Mouse (Mus musculus): ENCODE results near the gene Ric3. TPM values are rescaled to one million over a fixed set of nuclear protein-coding genes. Genes with fewer than 3 reads are reported as not detected.

Ric3 gene
- total RNA-seq, 2 experiments from 2014 or later, result 0.87 to 0.97 TPM

DNA sequence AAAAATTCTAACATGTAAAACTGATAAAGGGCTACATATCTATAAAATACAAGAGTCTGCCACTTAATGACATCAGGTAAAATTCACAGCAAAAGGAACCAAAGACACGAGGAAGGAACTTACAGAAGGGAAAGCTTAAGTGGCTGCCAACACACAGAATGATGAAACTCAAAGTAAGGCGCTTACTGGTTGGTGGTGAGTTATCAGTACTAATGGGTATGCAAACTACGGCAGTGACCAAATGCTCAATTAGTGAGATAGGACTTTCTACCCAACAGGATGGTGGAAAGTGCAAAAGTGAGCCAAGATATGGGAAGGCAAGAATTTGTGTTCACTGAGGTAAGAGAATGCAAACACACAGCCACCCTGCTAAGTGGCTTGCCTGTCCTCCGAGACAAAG lies 23.6 kb downstream of the Ric3 start:
- no peak for DNase-seq
- intact Hi-C loops (cut with DNase I), result no loop called here

DNA sequence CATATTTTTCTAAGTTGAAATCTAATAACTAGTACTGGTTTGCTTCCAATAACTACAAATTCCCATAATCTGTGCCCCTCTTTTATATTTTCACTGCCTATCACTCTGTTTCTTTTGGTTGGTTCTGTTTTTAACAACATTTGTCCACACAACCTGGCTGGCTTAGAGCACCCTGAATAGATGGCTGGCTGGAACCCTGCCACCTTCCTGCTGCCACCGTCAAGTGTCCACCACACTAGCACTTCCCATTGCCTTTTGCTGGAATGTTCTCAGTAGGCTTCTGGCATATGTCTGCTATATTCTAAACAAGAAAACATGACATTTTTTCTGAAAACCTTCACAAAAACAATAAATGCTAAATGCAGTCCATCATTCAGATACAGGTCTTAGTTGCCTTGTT lies 32.3 kb downstream of the Ric3 start:
- DNase-seq, result no peak
- intact Hi-C loops (cut with DNase I), result no loop called here

DNA sequence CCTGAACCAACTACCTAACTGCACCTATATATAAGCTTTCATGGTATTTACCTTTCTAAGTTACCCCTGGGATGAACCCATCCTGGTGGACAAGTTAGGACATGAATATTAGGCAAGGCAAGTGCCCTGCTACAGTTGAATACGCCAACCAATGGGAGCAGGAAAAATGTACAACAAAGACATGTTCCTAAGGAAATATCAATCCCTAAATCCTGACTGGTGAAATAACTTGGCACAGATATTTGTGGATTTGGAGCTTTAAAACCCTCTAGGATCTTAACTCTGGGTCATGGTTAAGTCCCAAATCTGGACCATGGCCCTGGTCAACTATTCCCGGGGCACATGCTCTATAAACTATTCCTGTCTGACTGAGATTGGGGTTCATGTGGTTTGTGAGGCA lies 37.3 kb downstream of the Ric3 start:
- no peak for DNase-seq
- intact Hi-C loops (cut with DNase I), result no loop called here

- intact Hi-C loops (cut with DNase I), result no loop called here
Observed at GRCm38 (mm10) chr7:109039445-109039844, 43.7 kb downstream of the Ric3 start.

GRCm38 (mm10) chr7:109038987-109039386 lies 44.1 kb downstream of the Ric3 start:
- no peak for DNase-seq
- intact Hi-C loops (cut with DNase I), result no loop called here

More at GRCm38 (mm10) chr7:109039445-109039844, 43.7 kb downstream of the Ric3 start:
- DNase-seq, result no peak

DNA sequence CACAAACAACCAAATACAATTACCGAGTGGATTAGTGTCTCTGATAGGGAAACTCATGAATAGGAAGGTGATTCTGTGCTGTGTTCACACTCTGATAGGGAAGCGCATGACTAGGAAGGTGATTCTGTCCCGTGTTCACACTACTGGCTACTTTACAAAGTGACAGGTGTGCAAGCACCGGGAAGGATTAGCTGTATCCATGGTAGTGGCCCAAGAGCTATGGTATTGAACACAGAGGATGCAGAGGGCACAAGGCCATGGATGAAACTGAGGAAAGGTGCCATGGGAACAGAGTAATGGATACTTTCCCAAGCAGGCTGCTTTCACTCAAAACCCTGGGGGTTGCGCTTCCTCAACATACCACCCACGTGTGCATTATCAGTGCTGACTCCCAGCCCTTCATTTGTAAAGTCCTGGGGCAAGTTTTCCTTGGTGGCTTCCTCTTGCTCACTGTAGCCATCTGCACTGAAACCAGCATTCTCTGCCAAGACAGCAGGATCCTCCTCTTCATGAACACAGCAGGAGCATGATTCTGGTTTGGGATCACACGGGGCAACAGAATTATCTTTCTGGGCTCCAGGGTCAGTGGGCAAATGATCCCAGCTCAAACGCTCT lies 44.9 kb downstream of the Ric3 start:
- intact Hi-C loops (cut with DNase I), result no loop called here
- no peak for DNase-seq

DNA sequence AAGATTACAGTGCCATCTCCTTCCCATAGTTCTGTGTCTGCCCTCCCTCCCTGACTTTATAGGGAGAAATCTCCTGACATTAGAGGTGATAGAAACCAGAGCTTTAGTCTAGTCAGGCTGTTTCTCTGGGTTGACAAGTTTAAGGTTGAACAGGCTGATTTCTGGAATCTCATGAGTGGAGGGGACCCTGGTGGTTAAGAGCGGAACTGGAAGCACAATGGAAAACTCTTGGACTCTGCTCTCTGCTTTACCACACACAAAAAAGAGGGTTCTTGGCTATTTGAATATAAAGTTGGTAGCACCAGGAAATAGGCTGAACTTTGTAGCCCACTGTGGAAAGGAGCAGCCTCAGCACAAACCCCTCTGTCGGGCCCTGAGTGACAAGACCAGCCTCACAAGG lies 51.1 kb downstream of the Ric3 start:
- DNase-seq, result no peak
- intact Hi-C loops (cut with DNase I), result no loop called here

DNA sequence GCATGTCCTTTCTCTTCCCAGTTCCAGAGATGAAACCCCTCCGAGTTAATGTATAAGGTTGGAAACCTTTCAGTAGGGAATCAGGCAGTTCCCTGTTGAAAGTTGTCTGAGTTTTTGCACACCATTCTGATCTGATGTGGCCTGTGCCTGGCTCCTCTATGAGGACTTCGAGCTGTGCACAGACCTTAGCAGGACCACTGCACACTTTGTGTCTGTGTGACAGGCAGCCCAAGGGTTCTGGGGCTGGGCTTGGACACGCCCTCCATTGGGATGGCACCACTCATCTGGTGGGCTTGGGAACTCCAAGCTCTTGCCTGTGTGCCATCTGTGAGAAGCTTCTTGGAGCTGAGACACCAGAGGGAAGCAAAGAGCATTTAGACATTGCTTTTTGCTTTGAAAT lies 51.8 kb downstream of the Ric3 start:
- intact Hi-C loops (cut with DNase I), result no loop called here
- DNase-seq, result no peak

DNA sequence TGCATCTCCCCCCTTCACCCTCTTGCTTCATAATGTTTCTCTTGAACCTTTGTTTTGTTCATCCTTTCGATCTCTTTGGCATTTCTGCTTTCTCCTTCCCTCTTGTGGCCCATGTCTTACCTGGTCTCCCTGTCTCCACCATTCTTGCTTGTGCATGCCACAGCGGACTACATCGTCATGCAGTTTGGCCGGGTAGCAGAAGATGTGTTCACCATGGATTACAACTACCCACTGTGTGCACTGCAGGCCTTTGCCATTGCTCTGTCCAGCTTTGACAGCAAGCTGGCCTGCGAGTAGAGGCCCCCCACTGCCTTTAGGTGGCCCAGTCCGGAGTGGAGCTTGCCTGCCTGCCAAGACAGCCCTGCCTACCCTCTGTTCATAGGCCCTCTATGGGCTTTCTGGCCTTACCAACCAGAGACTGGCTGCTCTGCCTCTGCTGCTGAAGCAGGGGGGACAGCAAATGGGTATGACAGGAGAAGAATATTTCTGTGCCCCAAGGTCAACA lies 53.1 kb downstream of the Ric3 start:
- DNase-seq, result no peak
- intact Hi-C loops (cut with DNase I), result no loop called here

DNA sequence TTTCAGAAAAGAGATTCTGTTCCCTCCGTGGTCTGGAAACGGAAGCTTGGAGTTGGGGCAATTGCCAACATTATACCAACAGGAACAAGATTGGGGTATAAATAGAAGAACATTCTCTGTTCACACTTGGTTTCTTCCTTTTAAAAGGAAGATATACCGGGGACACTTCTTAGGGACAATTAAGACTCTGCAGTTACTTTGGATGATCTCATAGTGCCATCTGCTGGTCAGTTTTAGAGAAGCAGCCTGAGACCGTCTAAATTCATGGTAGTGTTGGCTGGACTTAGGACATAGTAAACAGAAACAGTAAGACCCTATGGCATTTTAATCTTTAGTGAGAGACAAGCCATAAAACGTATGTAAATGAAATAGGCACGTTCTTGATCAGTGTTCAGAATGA lies 54.9 kb downstream of the Ric3 start:
- intact Hi-C loops (cut with DNase I), result loop anchor here (1.0 kb wide), 2 partner anchors 61 to 213 kb away; no protein-coding TSS in a partner anchor
- peak; percentile 42 to 66 for DNase-seq

GRCm38 (mm10) chr7:109027721-109028120 lies 55.4 kb downstream of the Ric3 start:
- intact Hi-C loops (cut with DNase I), result loop anchor here (1.0 kb wide), 2 partner anchors 60 to 212 kb away; no protein-coding TSS in a partner anchor
- DNase-seq, result no peak

DNA sequence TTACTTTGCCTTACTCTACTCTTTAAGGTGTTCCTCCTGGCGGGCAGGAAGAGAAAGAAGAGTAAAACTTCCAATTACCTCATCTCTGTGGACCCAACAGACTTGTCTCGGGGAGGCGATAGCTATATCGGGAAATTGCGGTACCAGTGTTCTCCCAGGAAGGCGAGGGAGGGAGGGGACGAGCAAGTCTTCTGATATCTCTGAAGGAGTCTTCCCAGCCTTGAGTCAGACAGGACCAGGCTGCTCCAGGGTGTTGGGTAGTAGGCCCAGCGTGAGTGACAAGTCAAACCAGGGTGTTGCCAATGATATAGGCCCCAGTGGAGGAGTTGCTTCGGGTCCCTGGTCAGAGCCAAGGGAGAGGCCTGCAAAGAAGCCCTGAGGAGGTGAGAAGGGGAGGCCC lies 56.2 kb downstream of the Ric3 start:
- intact Hi-C loops (cut with DNase I), result no loop called here
- no peak for DNase-seq

- intact Hi-C loops (cut with DNase I), result no loop called here
- DNase-seq, result no peak
Observed at GRCm38 (mm10) chr7:109025743-109026142, 57.4 kb downstream of the Ric3 start.

DNA sequence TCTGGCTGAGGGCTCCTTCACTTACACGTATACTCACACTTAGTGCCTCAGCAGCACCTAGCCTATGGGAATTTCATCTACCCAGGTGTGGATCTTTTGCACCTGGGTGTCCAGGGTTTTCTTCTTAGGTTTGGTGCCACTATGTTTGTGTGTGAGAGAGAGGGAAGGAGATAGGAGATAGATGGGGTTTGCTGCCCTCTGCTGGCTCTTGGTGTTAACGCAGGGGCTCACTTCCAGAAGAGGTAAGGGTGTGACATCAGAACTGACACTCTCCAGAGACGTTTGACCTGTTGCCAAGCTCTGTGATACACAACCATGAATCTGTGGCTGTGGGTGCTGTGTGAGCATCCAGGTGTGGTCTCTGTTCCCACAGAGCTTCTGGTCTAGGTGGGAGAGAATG lies 61.7 kb downstream of the Ric3 start:
- peak; percentile 37 to 63 for DNase-seq
- intact Hi-C loops (cut with DNase I), result loop anchor here (1.0 to 2.0 kb wide), 2 partner anchors 31 to 54 kb away; no protein-coding TSS in a partner anchor

- intact Hi-C loops (cut with DNase I), result no loop called here
- DNase-seq, result no peak
Observed at GRCm38 (mm10) chr7:109019243-109019642, 63.9 kb downstream of the Ric3 start.

DNA sequence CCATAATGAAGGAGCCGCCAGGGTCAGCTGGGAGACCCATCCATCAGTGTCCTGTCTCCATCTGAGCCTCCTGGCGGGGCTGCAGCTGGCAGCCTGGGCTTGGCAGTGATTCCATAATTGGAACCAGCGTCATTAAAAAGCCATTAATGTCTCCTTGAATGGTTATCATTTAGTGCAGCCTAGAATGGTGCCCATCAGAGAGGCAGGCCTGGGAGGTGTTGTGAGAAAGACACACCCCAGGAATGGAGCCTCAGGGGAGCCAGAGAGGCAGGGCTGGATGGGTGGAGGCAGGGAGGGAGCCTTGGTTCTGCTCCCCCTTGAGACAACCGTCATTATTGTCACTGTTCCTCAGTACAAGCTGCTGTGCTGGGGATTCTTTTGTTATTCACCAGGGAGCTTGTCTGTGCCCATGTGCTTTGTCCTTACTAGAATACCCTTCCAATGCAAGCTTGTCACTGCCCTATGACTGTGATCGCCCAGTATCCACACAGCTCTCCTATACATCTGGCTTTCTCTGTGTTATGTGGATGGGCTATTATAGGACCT lies 66.7 kb downstream of the Ric3 start:
- no peak for DNase-seq
- intact Hi-C loops (cut with DNase I), result no loop called here

DNA sequence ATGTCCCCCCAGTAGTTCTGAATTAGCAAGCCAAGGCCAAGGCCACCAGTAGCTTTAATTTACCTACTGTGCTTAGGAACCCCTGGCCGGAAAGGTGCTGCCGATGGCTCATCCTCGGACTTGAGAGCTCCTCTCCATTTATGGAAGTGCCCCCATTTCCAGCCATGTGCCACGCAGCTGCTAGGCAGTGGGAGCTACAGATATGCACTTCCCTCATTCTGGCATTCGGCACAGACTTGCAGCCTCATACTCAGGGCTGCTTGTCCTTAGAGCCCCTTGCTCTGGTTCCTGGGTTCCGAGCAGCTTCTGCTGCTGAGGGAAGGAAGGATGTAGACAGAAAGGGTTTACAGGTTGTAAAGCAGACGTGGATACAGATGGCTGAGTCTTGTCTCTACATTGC lies 68.3 kb downstream of the Ric3 start:
- intact Hi-C loops (cut with DNase I), result no loop called here
- no peak for DNase-seq

DNA sequence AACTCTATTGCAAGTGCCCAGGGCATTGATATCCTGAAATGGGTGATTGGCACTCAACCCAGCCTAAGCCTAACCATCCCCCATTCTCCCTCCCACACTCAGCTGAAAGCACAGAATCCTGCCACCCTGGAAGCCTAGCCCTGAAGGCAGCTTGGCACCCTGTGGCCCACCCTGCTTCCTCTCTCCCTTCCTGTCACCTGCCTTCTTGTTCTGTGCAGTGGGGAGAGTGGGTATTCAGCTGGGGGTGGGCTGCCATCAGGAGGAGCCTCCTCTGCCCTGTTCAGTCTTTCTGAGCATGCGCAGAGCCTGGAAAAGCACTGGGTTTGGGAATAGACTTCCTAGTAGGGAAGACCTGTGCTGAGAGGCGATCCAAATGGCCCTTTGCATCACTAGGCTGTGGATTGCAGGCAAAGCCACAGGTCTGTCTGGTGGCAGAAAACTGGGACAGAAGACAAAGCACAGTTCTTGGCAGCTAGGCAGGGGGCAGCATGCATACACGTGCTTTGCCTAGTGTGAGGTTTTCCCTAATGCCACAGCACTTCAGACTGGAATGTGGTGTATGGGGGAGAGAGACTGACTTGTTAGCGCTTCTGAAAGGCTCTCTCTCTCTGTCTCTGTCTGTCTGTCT lies 70.0 kb downstream of the Ric3 start:
- intact Hi-C loops (cut with DNase I), result no loop called here

DNA sequence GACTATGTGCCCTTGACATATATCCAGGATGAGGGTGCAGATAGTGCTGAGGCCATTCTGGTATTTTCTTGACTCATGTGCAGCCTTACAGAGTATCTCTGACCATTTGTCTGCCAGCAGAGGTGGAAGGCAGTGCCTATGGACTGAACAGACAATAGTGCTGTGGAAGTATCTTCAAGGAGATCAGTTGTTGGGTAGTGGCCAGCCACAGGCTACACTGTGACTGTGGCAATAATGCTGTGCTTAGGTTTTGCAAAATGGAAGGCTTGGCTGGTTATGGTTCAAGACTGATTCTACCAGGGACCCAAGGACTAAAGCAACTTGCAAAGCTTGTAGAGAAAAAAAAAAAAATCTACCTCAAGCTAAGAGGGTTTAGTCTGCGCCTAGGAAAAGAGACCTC lies 70.6 kb downstream of the Ric3 start:
- intact Hi-C loops (cut with DNase I), result no loop called here
- no peak for DNase-seq

More for the DNA sequence above, 70.0 kb downstream of the Ric3 start:
- no peak for DNase-seq

GRCm38 (mm10) chr7:109011596-109012180 lies 71.4 kb downstream of the Ric3 start:
- intact Hi-C loops (cut with DNase I), result no loop called here

DNA sequence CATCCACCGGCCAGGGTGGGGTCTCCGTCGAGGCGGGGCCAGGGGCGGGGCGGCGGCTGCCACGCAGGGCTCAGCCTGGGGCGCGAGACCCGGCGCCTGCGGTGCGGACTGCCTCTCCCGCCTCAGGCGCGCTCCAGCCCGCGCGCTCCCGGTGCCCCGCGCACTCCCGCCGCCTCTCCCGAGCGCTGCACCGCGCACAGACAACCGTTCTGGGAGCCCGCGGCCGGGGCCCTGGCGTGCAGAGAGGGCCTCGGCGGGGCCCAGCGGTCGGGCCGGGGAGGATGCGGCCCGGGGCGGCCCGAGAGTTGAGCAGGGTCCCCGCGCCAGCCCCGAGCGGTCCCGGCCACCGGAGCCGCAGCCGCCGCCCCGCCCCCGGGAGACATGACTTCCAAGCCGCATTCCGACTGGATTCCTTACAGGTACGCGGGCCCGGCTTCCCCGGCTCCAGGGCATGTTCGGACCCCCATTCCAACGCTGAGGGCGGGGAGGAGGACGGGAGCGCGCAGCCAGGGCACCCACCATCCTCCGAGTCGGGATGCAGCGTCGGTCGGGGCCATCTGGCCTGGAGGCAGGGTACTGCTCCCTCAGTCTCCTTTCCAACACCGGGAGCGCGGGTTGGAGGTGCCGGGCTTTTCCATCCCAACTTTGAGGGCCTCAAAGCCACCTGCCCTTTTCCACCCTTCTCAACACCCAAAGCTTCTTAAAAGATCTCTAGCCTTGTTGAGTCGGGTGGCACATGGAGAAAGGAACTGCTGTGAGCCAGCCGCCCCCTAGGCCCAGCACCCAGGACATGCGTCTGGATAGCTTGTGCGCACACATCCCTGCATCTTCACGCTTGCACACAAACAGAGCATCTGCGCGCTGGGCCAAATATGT lies 72.2 kb downstream of the Ric3 start:
- intact Hi-C loops (cut with DNase I), result no loop called here

More at GRCm38 (mm10) chr7:109011596-109012180, 71.4 kb downstream of the Ric3 start:
- DNase-seq, result no peak

More for the DNA sequence above, 72.2 kb downstream of the Ric3 start:
- DNase-seq, result no peak

All from heart, postnatal 36 days (tissue).